Mouse (Mus musculus): ENCODE results near the gene Alox8.

- TF ChIP-seq CTCF (IDR thresholded peaks at IDR 0.05; ENCODE audit: low read depth, low read length) (no peak), POLR2A (IDR thresholded peaks at IDR 0.05; ENCODE audit: extremely low read depth, insufficient read depth, low read length) (no peak)
Measured at GRCm38 (mm10) chr11:69148451-69148960, 49.1 kb downstream of the Alox8 start.
